Mouse (Mus musculus) limb, embryonic 15.5 days (tissue): ENCODE measurements at regions not wholly inside any gene's neighbourhood (a gene's known extent, or its start where the extent isn't known, plus 50 kb on each side); places are given as distances from the start of the nearest gene placed in this dataset.

Experiments
- ATAC-seq: fragments of 200-750 bp; cut with Nextera tagmentation; 2 replicates; pipeline ENCODE4 v1.8.0; 2017; ENCODE audit warnings: low read depth, moderate TSS enrichment; ENCODE audit not compliant: insufficient number of reproducible peaks, low FRiP score, low TSS enrichment
- H3K27ac ChIP-seq: fragments of 300-500 bp; sonication (generic); 2 replicates; pipeline ENCODE4 v1.5.1; 2015; ENCODE audit warnings: moderate library complexity, mild to moderate bottlenecking, inconsistent platforms
- H3K27me3 ChIP-seq: fragments of 300-500 bp; sonication (generic); 2 replicates; pipeline ENCODE4 v1.6.1; 2015; ENCODE audit warnings: inconsistent platforms
- H3K36me3 ChIP-seq: fragments of 300-500 bp; sonication (generic); 2 replicates; pipeline ENCODE4 v1.6.1; 2015; ENCODE audit warnings: inconsistent platforms
- H3K4me1 ChIP-seq: fragments of 300-500 bp; sonication (generic); 2 replicates; pipeline ENCODE4 v1.6.1; 2015; ENCODE audit warnings: inconsistent platforms
- H3K4me2 ChIP-seq: fragments of 300-500 bp; sonication (generic); 2 replicates; pipeline ENCODE4 v1.6.1; 2015; ENCODE audit warnings: mild to moderate bottlenecking, inconsistent platforms
- H3K4me3 ChIP-seq: fragments of 300-500 bp; sonication (generic); 2 replicates; pipeline ENCODE4 v1.5.1; 2015; ENCODE audit warnings: mild to moderate bottlenecking, inconsistent platforms
- H3K9ac ChIP-seq: fragments of 300-500 bp; sonication (generic); 2 replicates; pipeline ENCODE4 v1.6.1; 2015; ENCODE audit warnings: inconsistent platforms
- H3K9me3 ChIP-seq: fragments of 300-500 bp; sonication (generic); 2 replicates; pipeline ENCODE4 v1.6.1; 2016; ENCODE audit warnings: inconsistent platforms
- WGBS: fragments of 180-500 bp; shearing (Covaris S2); methylation state at CpG from one replicate; pipeline ENCODE4 v1.1.7; 2015; 5-methylcytosine and 5-hydroxymethylcytosine counted together

DNA sequence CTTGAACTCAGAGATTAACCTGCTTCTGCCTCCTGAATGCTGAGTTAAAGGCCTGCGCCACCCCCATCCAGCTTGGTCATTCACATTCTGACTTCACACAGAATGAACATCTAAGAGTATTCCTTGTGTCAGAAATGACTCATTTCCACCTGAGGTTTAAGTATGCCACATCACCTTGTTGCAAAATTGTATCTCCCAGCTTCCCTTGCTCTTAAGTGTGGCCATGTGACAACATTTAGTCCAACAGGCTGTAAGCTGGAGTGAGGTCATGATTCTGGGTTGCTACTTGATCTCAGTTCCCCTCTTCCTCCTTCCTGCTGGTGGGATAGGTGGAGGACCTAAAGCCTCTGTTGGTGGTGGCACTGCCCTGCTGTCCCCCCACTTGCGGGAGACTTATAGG, 131.0 kb downstream of the Mtx2 start:
- Histone ChIP-seq H3K27me3 (peaks cover 15% of the 10 kb centered on the region; the same call in 1 of the 2 replicates), H3K27ac (no peak overlapping the region), H3K4me2 (no peak overlapping the region), H3K9me3 (no peaks in the 10 kb centered on the region), H3K9ac (no peak overlapping the region), H3K4me1 (0 out of 2 replicates have a peak, but pooled peaks cover 1% of the 10 kb centered on the region), H3K36me3 (no peaks in the 10 kb centered on the region), H3K4me3 (no peak overlapping the region)
- ATAC-seq = no peak
- 92% methylated on average over 2 of the region's 2 CpGs for WGBS

DNA sequence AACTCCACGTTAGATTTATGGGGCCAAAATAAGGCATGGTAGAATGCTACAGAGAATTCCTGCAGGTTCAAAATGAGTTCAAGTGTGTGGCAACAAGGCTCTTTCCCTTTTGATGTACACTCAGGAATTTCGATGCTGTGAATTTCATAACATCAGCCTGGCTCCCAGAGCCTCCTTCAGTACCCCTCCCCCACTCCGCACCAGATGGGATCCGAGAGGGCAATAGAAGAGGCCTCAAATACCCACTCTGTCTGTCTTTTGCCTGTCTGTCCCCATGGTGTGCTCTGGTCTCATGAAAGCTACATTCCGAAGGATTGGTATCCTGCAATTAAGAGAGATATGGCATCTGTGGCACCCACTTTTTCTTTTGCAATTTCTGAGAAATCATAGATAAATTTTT, 134.3 kb downstream of the Mtx2 start:
- H3K9me3 ChIP-seq = no peaks in the 10 kb centered on the region
- no peak overlapping the region for H3K9ac ChIP-seq
- no peak for ATAC-seq
- no peak overlapping the region for H3K4me2 ChIP-seq
- H3K36me3 ChIP-seq = no peaks in the 10 kb centered on the region
- no peak overlapping the region for H3K4me3 ChIP-seq
- H3K27me3 ChIP-seq = peaks cover 22% of the 10 kb centered on the region
- 0 out of 2 replicates have a peak, but pooled peaks cover 4% of the 10 kb centered on the region for H3K4me1 ChIP-seq
- no peak overlapping the region for H3K27ac ChIP-seq
- 27% methylated on average over 5 of the region's 5 CpGs for WGBS

DNA sequence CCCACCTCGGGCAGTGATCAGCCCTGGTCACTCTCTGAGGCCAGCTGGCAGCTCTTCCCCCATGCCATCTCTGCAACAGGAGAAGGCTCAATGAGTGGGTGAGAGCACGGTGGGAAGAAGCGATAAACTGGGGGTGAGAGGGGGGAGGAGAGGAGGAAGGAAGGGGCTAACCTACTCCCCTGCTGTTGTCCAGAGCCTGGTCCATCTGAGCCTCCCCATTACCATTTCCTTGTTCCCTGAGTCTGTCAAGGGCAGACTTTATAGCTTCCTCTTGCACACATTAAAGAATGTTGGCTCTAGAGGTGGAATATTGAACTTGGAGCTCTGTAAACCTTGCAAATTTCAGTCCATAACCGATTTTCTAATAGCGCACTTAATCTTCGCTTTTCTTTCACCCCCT, 136.8 kb downstream of the Mtx2 start:
- Histone ChIP-seq H3K4me1 (peaks cover 12% of the 10 kb centered on the region; the same call in 1 of the 2 replicates), H3K27me3 (peaks cover 44% of the 10 kb centered on the region), H3K9ac (no peak overlapping the region), H3K4me3 (no peak overlapping the region), H3K36me3 (no peaks in the 10 kb centered on the region), H3K4me2 (no peak overlapping the region), H3K9me3 (no peaks in the 10 kb centered on the region), H3K27ac (no peak overlapping the region)
- no peak for ATAC-seq
- WGBS = 84% methylated on average over 6 of the region's 6 CpGs

DNA sequence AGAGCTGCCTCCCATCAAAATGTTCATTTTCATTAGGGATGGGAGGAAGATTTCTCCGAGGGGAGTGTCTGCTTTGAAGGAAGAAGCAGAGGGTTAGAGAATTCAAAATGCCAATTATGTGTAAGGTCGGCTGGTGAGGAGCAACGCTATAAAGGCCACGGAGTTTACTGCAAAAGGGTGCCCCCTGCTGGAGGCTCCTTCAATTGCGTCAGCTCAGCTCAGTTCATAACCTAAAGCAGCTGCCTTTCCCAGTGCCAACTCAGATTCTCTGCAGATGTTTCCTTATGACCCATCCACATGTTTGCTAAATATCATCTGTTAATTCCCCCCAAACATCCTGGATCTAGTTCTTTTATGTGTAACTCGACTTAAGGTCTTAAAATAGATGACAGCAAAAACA, 138.8 kb downstream of the Mtx2 start:
- Histone ChIP-seq H3K4me3 (no peak overlapping the region), H3K27me3 (peaks cover 55% of the 10 kb centered on the region), H3K4me1 (peaks cover 12% of the 10 kb centered on the region; the same call in 1 of the 2 replicates), H3K36me3 (no peaks in the 10 kb centered on the region), H3K9me3 (no peaks in the 10 kb centered on the region), H3K9ac (no peak overlapping the region), H3K4me2 (no peak overlapping the region), H3K27ac (no peak overlapping the region)
- no peak for ATAC-seq
- under 1% methylated on average over 6 of the region's 6 CpGs for WGBS

DNA sequence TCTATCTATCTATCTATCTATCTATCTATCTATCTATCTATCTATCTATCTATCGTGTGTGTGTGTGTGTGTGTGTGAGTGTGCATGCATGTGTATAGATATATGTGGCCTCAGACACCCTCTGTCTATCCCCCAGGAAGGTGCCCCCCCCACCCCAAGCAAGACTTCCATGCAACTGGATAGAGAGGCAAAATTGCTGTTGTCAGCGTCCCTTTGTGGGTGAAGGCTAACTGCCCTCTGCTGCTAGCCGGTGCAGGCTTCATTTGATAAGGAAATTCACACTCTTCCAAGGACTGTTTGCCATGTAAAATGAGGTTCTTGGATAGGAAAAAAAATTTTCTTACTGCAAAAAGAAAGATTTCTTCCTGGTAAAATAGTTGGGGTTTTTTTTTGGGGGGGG, 139.4 kb downstream of the Mtx2 start:
- H3K4me2 ChIP-seq = no peak overlapping the region
- H3K27ac ChIP-seq = no peak overlapping the region
- H3K9ac ChIP-seq = no peak overlapping the region
- H3K27me3 ChIP-seq = peaks cover 62% of the 10 kb centered on the region
- ATAC-seq = no peak
- H3K9me3 ChIP-seq = no peaks in the 10 kb centered on the region
- H3K36me3 ChIP-seq = no peaks in the 10 kb centered on the region
- WGBS = 30% methylated on average over 3 of the region's 3 CpGs
- H3K4me3 ChIP-seq = no peak overlapping the region
- peaks cover 12% of the 10 kb centered on the region; the same call in 1 of the 2 replicates for H3K4me1 ChIP-seq

DNA sequence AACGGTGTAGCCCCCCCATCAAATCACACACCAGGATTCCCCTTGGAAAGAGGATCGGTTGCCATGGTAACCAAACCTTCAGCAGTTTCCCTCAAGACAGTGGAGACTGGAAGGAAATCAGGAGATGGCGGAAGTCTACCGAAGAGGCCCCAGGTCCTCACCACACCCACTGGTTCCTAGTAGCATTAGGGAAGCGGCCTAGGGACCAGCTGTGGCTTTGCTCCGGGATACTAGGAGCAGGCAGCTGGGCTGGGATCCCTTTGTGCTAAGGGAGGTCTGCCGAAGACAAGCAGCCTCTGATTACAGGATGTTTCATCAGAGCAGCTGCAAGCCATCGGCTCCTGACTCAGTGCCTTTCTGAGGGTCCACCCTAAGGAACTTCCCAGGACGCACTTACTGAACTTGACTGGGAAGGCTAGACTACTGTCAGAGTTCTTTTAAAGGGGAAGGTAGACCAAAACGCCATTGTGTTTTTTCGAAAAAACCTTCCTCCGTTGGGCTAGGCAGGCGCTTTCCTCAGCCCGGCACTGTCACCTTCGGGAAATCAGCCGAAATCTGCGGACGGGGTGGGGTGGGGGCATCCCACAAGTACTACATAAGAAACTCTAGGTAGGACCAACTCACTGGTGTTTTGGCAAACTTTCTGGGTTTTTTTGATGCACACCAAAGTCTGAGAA, 139.9 kb downstream of the Mtx2 start:
- Histone ChIP-seq H3K36me3 (no peaks in the 10 kb centered on the region), H3K4me3 (no peak overlapping the region), H3K27ac (no peak overlapping the region), H3K9me3 (no peaks in the 10 kb centered on the region), H3K27me3 (peaks cover 63% of the 10 kb centered on the region), H3K4me2 (no peak overlapping the region), H3K9ac (no peak overlapping the region), H3K4me1 (peaks cover 13% of the 10 kb centered on the region; the same call in 1 of the 2 replicates)
- 32% methylated on average over 18 of the region's 18 CpGs for WGBS
- ATAC-seq = no peak

DNA sequence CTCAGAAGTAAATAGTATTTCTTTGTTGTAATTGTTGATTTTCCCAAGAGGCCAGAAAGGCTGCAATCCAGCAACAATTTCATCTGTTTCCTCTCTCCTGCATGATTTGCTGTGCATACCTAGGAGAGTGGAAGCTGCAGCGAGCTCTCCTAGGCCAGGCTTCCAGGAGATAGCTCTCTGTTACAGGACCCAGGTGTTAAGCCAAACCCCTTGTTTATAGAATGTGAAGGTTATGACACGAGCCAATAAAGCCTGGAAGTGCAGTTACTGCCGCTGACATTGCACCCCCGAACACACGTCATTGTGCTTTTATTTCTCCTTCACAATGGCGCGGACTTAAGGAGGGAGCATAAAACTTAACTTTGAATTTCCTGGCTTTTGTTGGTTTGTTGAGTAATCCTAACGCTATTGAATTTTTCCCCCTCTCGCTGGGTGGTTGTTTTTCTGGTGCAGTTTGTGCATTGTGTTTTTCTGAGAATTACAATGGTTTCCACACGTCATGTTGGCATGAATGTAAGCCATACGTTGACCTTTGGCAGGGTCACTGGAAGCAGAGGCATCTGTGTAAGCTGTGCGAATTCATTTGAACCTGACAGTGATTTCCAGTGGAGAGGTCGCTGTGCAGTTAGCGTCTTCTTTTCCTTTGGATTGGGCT, 145.1 kb downstream of the Mtx2 start:
- WGBS = 32% methylated on average over 14 of the region's 14 CpGs
- no peak for ATAC-seq

DNA sequence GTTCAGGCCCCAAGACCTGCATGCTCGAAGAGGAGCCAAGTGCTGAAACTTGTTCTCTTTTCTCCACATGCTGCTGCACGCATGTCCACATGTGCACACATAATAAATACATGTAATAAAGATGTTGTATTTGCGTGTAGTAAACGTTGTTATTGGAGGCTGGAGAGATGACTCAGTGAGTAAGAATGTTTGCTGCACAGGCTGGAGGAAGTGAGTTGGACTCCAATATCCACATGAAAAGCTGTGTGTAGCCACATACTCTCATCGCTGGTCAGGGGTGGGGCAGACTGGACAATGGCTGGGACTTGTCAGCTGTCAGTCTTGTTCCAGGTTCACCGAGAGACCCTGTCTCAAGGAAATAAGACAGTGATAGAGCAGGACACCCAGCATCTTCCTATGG, 147.8 kb downstream of the Mtx2 start:
- peaks cover 38% of the 10 kb centered on the region for H3K27me3 ChIP-seq
- no peak overlapping the region for H3K27ac ChIP-seq
- H3K4me3 ChIP-seq = no peak overlapping the region
- H3K36me3 ChIP-seq = no peaks in the 10 kb centered on the region
- ATAC-seq = no peak
- no peaks in the 10 kb centered on the region for H3K9me3 ChIP-seq
- no peak overlapping the region for H3K9ac ChIP-seq
- H3K4me1 ChIP-seq = peaks cover 10% of the 10 kb centered on the region
- no peak overlapping the region for H3K4me2 ChIP-seq
- 50% methylated on average over 6 of the region's 6 CpGs for WGBS

More for the DNA sequence above, 145.1 kb downstream of the Mtx2 start:
- Histone ChIP-seq H3K9ac (no peak overlapping the region), H3K27ac (no peak overlapping the region), H3K9me3 (no peaks in the 10 kb centered on the region), H3K4me1 (peaks cover 11% of the 10 kb centered on the region), H3K27me3 (peaks cover 54% of the 10 kb centered on the region), H3K4me2 (no peak overlapping the region), H3K4me3 (no peak overlapping the region), H3K36me3 (no peaks in the 10 kb centered on the region)

DNA sequence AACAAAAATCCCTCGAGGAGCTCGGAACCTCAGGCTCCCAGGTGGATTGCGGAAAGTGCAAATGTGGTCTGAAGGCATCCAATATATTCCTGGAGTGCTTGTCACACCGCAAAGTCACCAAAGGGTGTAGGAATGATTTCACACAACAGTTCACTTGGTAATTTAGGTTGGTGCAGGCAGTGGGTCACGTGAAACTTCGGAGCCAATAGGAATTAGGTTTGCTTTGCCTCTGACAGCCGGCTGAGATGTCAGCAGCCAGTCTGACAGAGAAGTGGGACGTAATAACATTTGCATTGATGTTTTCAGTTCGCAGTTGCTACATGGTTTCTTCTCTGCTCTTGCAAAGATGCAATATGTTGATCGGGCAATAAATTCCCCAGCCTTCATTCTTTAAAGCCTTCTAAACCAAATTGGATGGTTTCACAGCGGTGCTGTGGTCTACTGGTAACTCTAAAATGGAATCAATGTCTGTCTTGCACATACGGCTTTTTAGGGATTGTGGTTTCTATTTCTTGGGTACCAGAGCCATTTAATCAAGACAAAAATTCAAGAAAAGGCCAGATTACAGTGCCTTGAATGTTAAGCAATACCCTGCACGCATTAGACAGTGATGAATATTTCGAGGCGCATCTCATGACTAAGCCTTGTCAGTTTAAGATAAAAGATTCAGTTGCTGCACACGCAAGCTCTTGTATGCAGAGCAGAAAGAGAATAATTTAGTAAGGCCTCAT, 149.2 kb downstream of the Mtx2 start:
- H3K9me3 ChIP-seq = no peaks in the 10 kb centered on the region
- no peak for ATAC-seq
- H3K4me1 ChIP-seq = peaks cover 10% of the 10 kb centered on the region
- H3K9ac ChIP-seq = no peak overlapping the region
- peak overlapping the region; percentile 7; the same call in 1 of the 2 replicates for H3K4me3 ChIP-seq
- H3K36me3 ChIP-seq = no peaks in the 10 kb centered on the region
- H3K4me2 ChIP-seq = peak overlapping the region; percentile 31
- peaks cover 29% of the 10 kb centered on the region for H3K27me3 ChIP-seq
- H3K27ac ChIP-seq = no peak overlapping the region
- 55% methylated on average over 16 of the region's 16 CpGs for WGBS

DNA sequence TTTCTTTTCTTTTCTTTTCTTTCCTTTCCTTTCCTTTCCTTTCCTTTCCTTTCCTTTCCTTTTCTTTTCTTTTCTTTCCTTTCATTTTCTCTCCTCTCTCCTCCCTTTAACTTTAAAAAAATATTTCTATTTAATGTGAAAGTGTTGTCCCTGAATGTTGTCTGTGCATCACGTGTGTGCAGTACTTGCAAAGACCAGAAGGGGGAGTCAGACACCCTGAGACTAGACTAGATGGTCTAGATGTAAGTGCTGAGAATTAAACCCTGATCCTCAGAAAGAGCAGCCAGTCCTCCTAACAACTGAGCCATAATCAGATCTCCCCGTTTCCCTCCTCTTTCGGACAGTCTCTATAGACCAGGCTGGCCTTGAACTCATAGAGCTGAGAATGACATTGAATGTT, 151.7 kb downstream of the Mtx2 start:
- H3K27me3 ChIP-seq = peaks cover 27% of the 10 kb centered on the region
- H3K27ac ChIP-seq = no peak overlapping the region
- H3K4me3 ChIP-seq = no peak overlapping the region
- no peaks in the 10 kb centered on the region for H3K9me3 ChIP-seq
- H3K36me3 ChIP-seq = no peaks in the 10 kb centered on the region
- 98% methylated on average over 3 of the region's 3 CpGs for WGBS
- no peak overlapping the region for H3K4me2 ChIP-seq
- no peak overlapping the region for H3K9ac ChIP-seq
- ATAC-seq = no peak
- peaks cover 7% of the 10 kb centered on the region; the same call in 1 of the 2 replicates for H3K4me1 ChIP-seq

DNA sequence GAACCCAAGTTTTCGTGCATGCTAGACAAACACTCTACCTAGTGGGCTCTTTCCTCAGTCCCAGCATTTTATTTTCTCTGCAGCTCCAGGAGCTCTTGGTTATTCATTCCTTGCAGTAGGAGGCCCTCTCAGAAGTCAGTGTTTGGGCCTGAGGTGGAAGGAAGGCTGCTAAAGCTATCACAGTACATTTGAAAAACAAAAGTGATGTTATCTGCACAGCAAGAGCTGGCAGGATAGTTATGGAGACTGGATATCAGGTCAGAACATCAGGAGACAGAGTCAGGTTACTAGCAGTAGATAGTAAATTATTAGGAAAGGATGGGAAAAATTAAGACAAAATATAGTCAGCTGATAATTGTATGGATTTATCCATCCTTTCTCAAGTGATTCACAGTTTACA, 152.2 kb downstream of the Mtx2 start:
- no peaks in the 10 kb centered on the region for H3K9me3 ChIP-seq
- no peaks in the 10 kb centered on the region for H3K36me3 ChIP-seq
- H3K27ac ChIP-seq = no peak overlapping the region
- 90% methylated on average over 1 of the region's 1 CpGs for WGBS
- no peak overlapping the region for H3K9ac ChIP-seq
- peaks cover 7% of the 10 kb centered on the region; the same call in 1 of the 2 replicates for H3K4me1 ChIP-seq
- ATAC-seq = no peak
- H3K4me2 ChIP-seq = no peak overlapping the region
- H3K27me3 ChIP-seq = peaks cover 24% of the 10 kb centered on the region
- no peak overlapping the region for H3K4me3 ChIP-seq

DNA sequence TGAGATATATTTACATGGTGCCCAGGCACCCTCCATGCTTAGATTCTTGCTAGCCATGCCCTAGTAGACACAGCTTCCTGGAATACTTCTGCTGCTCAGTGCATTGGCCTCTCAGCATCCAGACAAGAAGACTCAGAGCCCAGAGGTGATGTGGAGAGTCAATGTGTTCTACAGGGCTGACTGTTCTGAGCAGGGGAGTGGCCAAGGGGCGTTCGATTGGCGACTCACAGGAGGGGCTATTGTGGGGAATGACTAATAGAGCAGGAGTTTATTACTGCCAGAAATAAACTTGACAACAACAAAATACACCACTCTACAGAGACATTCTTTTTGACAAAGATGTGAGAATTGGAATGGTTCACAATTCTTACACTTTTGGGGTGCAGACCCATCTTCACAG, 156.3 kb downstream of the Mtx2 start:
- Histone ChIP-seq H3K9me3 (no peaks in the 10 kb centered on the region), H3K36me3 (no peaks in the 10 kb centered on the region), H3K27me3 (peaks cover 3% of the 10 kb centered on the region; the same call in 1 of the 2 replicates), H3K9ac (no peak overlapping the region), H3K4me2 (no peak overlapping the region), H3K4me1 (no peaks in the 10 kb centered on the region), H3K27ac (no peak overlapping the region), H3K4me3 (no peak overlapping the region)
- 81% methylated on average over 3 of the region's 3 CpGs for WGBS
- no peak for ATAC-seq
